Mouse (Mus musculus): ENCODE measurements around the gene Gm11939. TPM values are rescaled to one million over a fixed set of nuclear protein-coding genes. Genes with fewer than 3 reads are reported as not detected.

Gm11939 gene
- polyA plus RNA-seq, 1 experiment from 2014 or later, result not detected

- ATAC-seq (ENCODE audit: insufficient read depth, low FRiP score, low TSS enrichment) (peak; percentile 72; the same call in 1 of the 2 replicates), DNase-seq (ENCODE audit: low spot score) (peak; percentile 83)
- H3K4me2 ChIP-seq (ENCODE audit: low read depth), result peak overlapping the region; percentile 15; the same call in 1 of the 2 replicates
- H3K4me3 ChIP-seq (ENCODE audit: low read depth, low read length), result no peak overlapping the region
- H3K9me3 ChIP-seq (ENCODE audit: control insufficient read depth, low read length), result no peaks in the 10 kb centered on the region
- no peaks in the 10 kb centered on the region for H3K27me3 ChIP-seq (ENCODE audit: control insufficient read depth, insufficient read depth, low read length)
- no peak overlapping the region for H3K27ac ChIP-seq (ENCODE audit: low read depth, low read length)
- WGBS, result 8% methylated on average over 7 of the region's 7 CpGs
- no peak overlapping the region for H3K9ac ChIP-seq (ENCODE audit: low read length)
- H3K4me1 ChIP-seq (ENCODE audit: control insufficient read depth, insufficient read depth, low read length), result no peaks in the 10 kb centered on the region
- H3K36me3 ChIP-seq (ENCODE audit: control insufficient read depth, insufficient read depth, low read length), result no peaks in the 10 kb centered on the region
Observed at GRCm38 (mm10) chr11:99574106-99574505, 14.8 kb upstream of the Gm11939 start.

GRCm38 (mm10) chr11:99573164-99573563, 13.9 kb upstream of the Gm11939 start:
- no peaks in the 10 kb centered on the region for H3K27me3 ChIP-seq (ENCODE audit: control insufficient read depth, insufficient read depth, low read length)
- H3K4me3 ChIP-seq (ENCODE audit: low read depth, low read length), result no peak overlapping the region
- no peak overlapping the region for H3K27ac ChIP-seq (ENCODE audit: low read depth, low read length)
- DNase-seq (ENCODE audit: low spot score), result no peak
- no peaks in the 10 kb centered on the region for H3K4me1 ChIP-seq (ENCODE audit: control insufficient read depth, insufficient read depth, low read length)
- no peaks in the 10 kb centered on the region for H3K36me3 ChIP-seq (ENCODE audit: control insufficient read depth, insufficient read depth, low read length)
- ATAC-seq (ENCODE audit: insufficient read depth, low FRiP score, low TSS enrichment), result no peak
- H3K4me2 ChIP-seq (ENCODE audit: low read depth), result no peak overlapping the region
- H3K9me3 ChIP-seq (ENCODE audit: control insufficient read depth, low read length), result no peaks in the 10 kb centered on the region
- 62% methylated on average over 4 of the region's 4 CpGs for whole genome bisulfite sequencing
- H3K9ac ChIP-seq (ENCODE audit: low read length), result no peak overlapping the region

- H3K9ac ChIP-seq (ENCODE audit: low read length), result no peak within 1 kb of the TSS
- H3K4me1 ChIP-seq (ENCODE audit: control insufficient read depth, insufficient read depth, low read length), result no peaks in the 10 kb centered on the region
- no peaks in the 10 kb centered on the region for H3K9me3 ChIP-seq (ENCODE audit: control insufficient read depth, low read length)
- no peak within 1 kb of the TSS for H3K4me3 ChIP-seq (ENCODE audit: low read depth, low read length)
- H3K4me2 ChIP-seq (ENCODE audit: low read depth), result no peak within 1 kb of the TSS
- WGBS, result 77% methylated on average over 7 of the region's 7 CpGs
- ATAC-seq (ENCODE audit: insufficient read depth, low FRiP score, low TSS enrichment) (no peak), DNase-seq (ENCODE audit: low spot score) (no peak)
- no peaks in the 10 kb centered on the region for H3K27me3 ChIP-seq (ENCODE audit: control insufficient read depth, insufficient read depth, low read length)
- no peak within 1 kb of the TSS for H3K27ac ChIP-seq (ENCODE audit: low read depth, low read length)
- H3K36me3 ChIP-seq (ENCODE audit: control insufficient read depth, insufficient read depth, low read length), result no peaks in the 10 kb centered on the region
Observed at GRCm38 (mm10) chr11:99566530-99566929, 7.3 kb upstream of the Gm11939 start, which contains the start of gene Krtap3-1. Krtap3-1 (minus strand) TSS chr11:99566630.

GRCm38 (mm10) chr11:99562580-99562979, 3.3 kb upstream of the Gm11939 start:
- Histone ChIP-seq H3K27ac (ENCODE audit: low read depth, low read length) (no peak overlapping the region), H3K36me3 (ENCODE audit: control insufficient read depth, insufficient read depth, low read length) (no peaks in the 10 kb centered on the region), H3K4me2 (ENCODE audit: low read depth) (no peak overlapping the region), H3K9me3 (ENCODE audit: control insufficient read depth, low read length) (no peaks in the 10 kb centered on the region), H3K4me1 (ENCODE audit: control insufficient read depth, insufficient read depth, low read length) (no peaks in the 10 kb centered on the region), H3K27me3 (ENCODE audit: control insufficient read depth, insufficient read depth, low read length) (no peaks in the 10 kb centered on the region), H3K4me3 (ENCODE audit: low read depth, low read length) (no peak overlapping the region), H3K9ac (ENCODE audit: low read length) (no peak overlapping the region)
- no peak for ATAC-seq (ENCODE audit: insufficient read depth, low FRiP score, low TSS enrichment)
- WGBS, result 82% methylated on average over 6 of the region's 6 CpGs
- DNase-seq (ENCODE audit: low spot score), result no peak

GRCm38 (mm10) chr11:99557976-99558745, 1.1 kb downstream of the Gm11939 start:
- no peak for ATAC-seq (ENCODE audit: insufficient read depth, low FRiP score, low TSS enrichment)
- Histone ChIP-seq H3K27ac (ENCODE audit: low read depth, low read length) (no peak overlapping the region), H3K4me3 (ENCODE audit: low read depth, low read length) (no peak overlapping the region), H3K9ac (ENCODE audit: low read length) (no peak overlapping the region), H3K27me3 (ENCODE audit: control insufficient read depth, insufficient read depth, low read length) (no peaks in the 10 kb centered on the region), H3K4me2 (ENCODE audit: low read depth) (no peak overlapping the region), H3K36me3 (ENCODE audit: control insufficient read depth, insufficient read depth, low read length) (no peaks in the 10 kb centered on the region), H3K4me1 (ENCODE audit: control insufficient read depth, insufficient read depth, low read length) (no peaks in the 10 kb centered on the region), H3K9me3 (ENCODE audit: control insufficient read depth, low read length) (no peaks in the 10 kb centered on the region)
- no peak for DNase-seq (ENCODE audit: low spot score)
- WGBS, result 85% methylated on average over 3 of the region's 3 CpGs

- Histone ChIP-seq H3K4me1 (ENCODE audit: control insufficient read depth, insufficient read depth, low read length) (no peaks in the 10 kb centered on the region), H3K27me3 (ENCODE audit: control insufficient read depth, insufficient read depth, low read length) (no peaks in the 10 kb centered on the region), H3K4me3 (ENCODE audit: low read depth, low read length) (no peak within 1 kb of the TSS), H3K4me2 (ENCODE audit: low read depth) (no peak within 1 kb of the TSS), H3K27ac (ENCODE audit: low read depth, low read length) (no peak within 1 kb of the TSS), H3K36me3 (ENCODE audit: control insufficient read depth, insufficient read depth, low read length) (no peaks in the 10 kb centered on the region), H3K9ac (ENCODE audit: low read length) (no peak within 1 kb of the TSS), H3K9me3 (ENCODE audit: control insufficient read depth, low read length) (no peaks in the 10 kb centered on the region)
- WGBS, result 76% methylated on average over 2 of the region's 2 CpGs
- ATAC-seq (ENCODE audit: insufficient read depth, low FRiP score, low TSS enrichment), result no peak
- DNase-seq (ENCODE audit: low spot score), result no peak
Observed at GRCm38 (mm10) chr11:99556753-99557152, 2.5 kb downstream of the Gm11939 start, which contains the start of gene Krtap3-2. Krtap3-2 (minus strand) TSS chr11:99556853.

GRCm38 (mm10) chr11:99556195-99556594, 3.1 kb downstream of the Gm11939 start:
- WGBS, result 80% methylated on average over 2 of the region's 2 CpGs
- H3K27me3 ChIP-seq (ENCODE audit: control insufficient read depth, insufficient read depth, low read length), result no peaks in the 10 kb centered on the region
- no peak for ATAC-seq (ENCODE audit: insufficient read depth, low FRiP score, low TSS enrichment)
- H3K36me3 ChIP-seq (ENCODE audit: control insufficient read depth, insufficient read depth, low read length), result no peaks in the 10 kb centered on the region
- no peak overlapping the region for H3K4me3 ChIP-seq (ENCODE audit: low read depth, low read length)
- H3K9ac ChIP-seq (ENCODE audit: low read length), result no peak overlapping the region
- no peak overlapping the region for H3K4me2 ChIP-seq (ENCODE audit: low read depth)
- H3K4me1 ChIP-seq (ENCODE audit: control insufficient read depth, insufficient read depth, low read length), result no peaks in the 10 kb centered on the region
- no peak overlapping the region for H3K27ac ChIP-seq (ENCODE audit: low read depth, low read length)
- no peak for DNase-seq (ENCODE audit: low spot score)
- H3K9me3 ChIP-seq (ENCODE audit: control insufficient read depth, low read length), result no peaks in the 10 kb centered on the region

- no peak within 1 kb of the TSS for H3K4me2 ChIP-seq (ENCODE audit: low read depth)
- no peaks in the 10 kb centered on the region for H3K36me3 ChIP-seq (ENCODE audit: control insufficient read depth, insufficient read depth, low read length)
- no peaks in the 10 kb centered on the region for H3K9me3 ChIP-seq (ENCODE audit: control insufficient read depth, low read length)
- no peak within 1 kb of the TSS for H3K27ac ChIP-seq (ENCODE audit: low read depth, low read length)
- no peak within 1 kb of the TSS for H3K9ac ChIP-seq (ENCODE audit: low read length)
- DNase-seq (ENCODE audit: low spot score), result no peak
- no peaks in the 10 kb centered on the region for H3K27me3 ChIP-seq (ENCODE audit: control insufficient read depth, insufficient read depth, low read length)
- no peaks in the 10 kb centered on the region for H3K4me1 ChIP-seq (ENCODE audit: control insufficient read depth, insufficient read depth, low read length)
- no peak within 1 kb of the TSS for H3K4me3 ChIP-seq (ENCODE audit: low read depth, low read length)
- ATAC-seq (ENCODE audit: insufficient read depth, low FRiP score, low TSS enrichment), result no peak
- 58% methylated on average over 4 of the region's 4 CpGs for WGBS
Observed at GRCm38 (mm10) chr11:99550765-99551164, 8.5 kb downstream of the Gm11939 start, which contains the start of gene Krtap3-3. Krtap3-3 (minus strand) TSS chr11:99550865.

- ATAC-seq (ENCODE audit: insufficient read depth, low FRiP score, low TSS enrichment) (no peak), DNase-seq (ENCODE audit: low spot score) (no peak)
- H3K36me3 ChIP-seq (ENCODE audit: control insufficient read depth, insufficient read depth, low read length), result no peaks in the 10 kb centered on the region
- H3K4me2 ChIP-seq (ENCODE audit: low read depth), result no peak overlapping the region
- H3K27me3 ChIP-seq (ENCODE audit: control insufficient read depth, insufficient read depth, low read length), result no peaks in the 10 kb centered on the region
- no peak overlapping the region for H3K4me3 ChIP-seq (ENCODE audit: low read depth, low read length)
- no peaks in the 10 kb centered on the region for H3K9me3 ChIP-seq (ENCODE audit: control insufficient read depth, low read length)
- no peak overlapping the region for H3K9ac ChIP-seq (ENCODE audit: low read length)
- H3K27ac ChIP-seq (ENCODE audit: low read depth, low read length), result no peak overlapping the region
- no peaks in the 10 kb centered on the region for H3K4me1 ChIP-seq (ENCODE audit: control insufficient read depth, insufficient read depth, low read length)
Observed at GRCm38 (mm10) chr11:99547892-99548291, 11.4 kb downstream of the Gm11939 start.
